Mouse (Mus musculus) kidney, postnatal 14 days (tissue): ENCODE data around the gene Wnk3.
"Not testable (repeated sequence)": the region's sequence is repeated elsewhere in the genome, so short reads cannot be mapped to it uniquely, and the experiment has no call there.

Experiments
- DNase-seq: peaks from one replicate; pipeline ENCODE4 v3.0.0; 2022; ENCODE audit warnings: mixed read lengths

Wnk3 gene

DNA sequence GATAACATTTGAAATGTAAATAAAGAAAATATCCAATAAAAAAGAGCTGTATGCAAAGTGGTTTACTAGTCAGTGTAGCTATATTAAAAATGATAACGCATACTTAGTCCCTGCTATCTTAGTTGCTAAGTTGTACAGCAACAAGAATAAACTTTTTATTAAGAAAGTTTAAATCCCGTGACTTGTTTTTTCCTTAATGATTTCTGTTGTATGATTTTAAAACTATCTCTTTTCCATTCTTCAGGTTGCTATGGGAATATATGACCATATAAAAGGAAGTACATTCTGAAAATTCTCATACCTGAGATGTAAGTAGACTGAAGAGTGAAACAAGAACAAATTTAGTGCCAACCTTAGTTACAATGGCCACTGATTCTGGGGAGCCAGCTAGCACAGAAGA is at the start of gene Wnk3:
Wnk3 (plus strand) TSS at position 301 of the 400 bp plus-strand sequence.
- no peak for DNase-seq

DNA sequence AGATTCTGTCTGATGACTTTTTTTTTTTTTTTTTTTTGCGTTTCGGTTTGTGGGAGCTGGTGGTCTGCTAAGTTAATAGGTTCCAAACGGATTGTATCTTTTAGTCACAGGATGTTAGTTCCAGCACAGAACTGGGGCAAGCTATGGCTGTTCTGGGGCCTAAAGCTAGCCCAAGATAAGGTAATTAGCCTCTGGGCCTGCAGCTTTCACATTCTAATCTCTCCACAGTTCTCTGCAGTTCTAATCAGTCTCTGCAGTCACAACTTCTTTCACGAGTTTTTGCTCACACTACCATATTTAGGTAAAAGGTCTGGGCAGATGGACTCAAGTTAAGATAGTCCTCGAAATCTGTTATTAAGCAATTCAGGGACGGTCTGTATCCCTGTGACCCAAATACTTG is 39.5 kb upstream of the Wnk3 start:
- no peak for DNase-seq

DNA sequence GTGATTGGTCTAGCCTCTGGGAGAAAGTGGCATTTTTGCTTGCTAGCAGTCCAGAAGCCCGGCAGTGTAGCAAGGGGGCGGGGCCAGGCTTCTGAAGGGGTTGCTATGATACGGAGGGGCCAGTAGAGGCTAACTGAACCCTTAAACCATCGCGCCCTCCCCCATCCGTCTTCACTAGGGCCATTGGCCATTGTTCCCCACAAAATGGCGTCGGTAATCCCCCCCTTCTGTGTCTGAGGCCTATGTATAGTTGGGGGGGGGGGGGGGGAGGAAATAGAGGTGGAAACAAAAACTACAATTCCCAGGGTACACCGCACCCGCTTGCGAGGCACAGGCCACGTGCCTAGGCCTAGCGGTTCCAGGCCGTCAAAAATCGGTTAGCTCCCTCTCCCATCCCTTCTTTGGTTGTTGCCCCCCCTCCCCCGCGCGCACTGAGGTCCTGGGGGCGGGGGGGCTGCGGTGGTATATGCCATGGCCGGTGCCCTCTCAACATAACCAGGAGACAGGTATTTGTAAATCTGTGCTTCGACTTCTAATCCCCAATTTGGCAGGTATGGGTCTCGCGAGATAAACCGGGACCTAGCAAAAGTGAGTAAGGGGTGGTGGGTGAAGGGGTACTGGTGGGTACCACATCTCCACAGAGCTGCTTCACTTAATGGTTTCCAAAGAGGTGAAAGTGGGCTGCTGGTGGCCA is 29.3 kb upstream of the Wnk3 start:
- peak; percentile 44 for DNase-seq

GRCm38 (mm10) chrX:151169261-151169961 is 28.5 kb upstream of the Wnk3 start:
- DNase-seq = peak; percentile 73

- not testable (repeated sequence) for DNase-seq
Observed at GRCm38 (mm10) chrX:151173134-151173533, 24.7 kb upstream of the Wnk3 start.

DNA sequence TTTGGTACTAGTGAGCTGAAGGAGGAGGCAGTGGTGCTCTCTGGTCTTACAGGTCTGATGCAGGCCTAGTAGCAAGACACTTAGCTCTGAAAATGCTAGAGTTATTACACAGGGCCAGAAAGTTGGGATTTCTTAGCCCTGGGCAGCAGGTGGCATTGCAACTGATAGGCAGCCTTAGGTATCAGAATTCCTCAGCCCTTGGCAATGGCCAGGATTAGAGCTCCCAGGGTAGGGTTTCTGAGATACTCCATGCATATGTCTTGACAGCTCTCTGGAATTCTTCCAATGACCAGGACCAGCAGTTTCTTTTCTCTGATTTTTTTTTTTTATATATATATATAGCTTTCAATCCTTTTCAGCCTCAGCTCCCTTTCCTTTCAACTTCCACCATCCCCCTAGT is 100.5 kb downstream of the Wnk3 start:
- DNase-seq = no peak

DNA sequence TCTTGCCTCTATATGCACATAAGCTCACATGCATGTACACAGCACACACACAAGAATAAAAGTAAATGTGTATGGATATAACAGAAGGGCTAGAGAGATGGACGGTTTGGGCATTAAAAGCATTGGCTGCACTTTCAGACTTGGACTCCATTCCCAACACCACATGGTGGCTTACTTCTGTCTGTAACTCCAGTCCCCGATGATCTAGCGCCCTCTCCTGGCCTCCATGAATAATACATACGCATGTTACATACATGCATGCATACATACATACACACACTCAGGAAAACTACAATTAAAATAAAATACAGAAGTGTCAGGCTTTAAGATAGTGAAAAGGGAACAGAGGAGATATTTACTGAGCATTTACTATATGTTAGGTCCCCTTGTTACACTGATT is 115.9 kb downstream of the Wnk3 start:
- no peak for DNase-seq

DNA sequence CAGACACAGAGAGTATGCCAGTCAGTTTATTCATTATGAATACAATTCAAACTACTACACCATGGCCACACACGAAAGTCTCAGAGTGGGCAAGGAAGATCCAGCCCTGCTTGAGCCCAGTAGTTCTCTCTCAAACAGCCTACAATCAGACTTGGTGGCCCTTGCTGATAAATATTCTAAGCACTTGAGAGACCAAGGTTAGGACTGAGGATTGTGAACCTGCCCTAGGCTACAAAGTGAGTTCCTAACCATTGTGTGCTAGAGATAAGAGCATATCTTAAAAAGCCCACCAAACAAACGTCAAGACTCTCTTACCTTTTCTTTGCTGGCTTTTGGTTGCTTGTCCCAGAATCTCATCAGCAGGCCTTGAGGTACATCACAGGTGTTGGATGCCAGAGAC is 135.7 kb downstream of the Wnk3 start:
- DNase-seq = no peak

DNA sequence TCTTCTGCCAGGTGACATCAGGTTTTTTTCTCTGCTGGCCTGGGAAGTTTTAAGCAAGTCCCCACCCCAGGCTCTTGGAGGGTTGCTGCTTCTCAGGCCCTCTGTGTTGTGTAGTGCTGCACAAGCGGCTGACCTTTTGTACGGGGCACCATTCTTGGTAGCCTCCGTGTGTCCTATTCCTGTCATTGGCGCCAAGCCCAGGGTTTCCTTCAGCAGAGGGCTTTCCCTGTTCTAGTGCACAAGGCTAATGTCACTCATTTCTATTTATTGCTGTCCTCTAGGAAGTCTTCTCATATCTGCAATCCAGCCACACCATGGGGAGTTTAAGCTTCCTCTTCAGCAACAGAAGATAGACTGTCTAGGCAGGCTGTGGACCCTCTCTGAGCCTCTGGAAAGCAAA is 139.9 kb downstream of the Wnk3 start:
- peak; percentile 43 for DNase-seq

DNA sequence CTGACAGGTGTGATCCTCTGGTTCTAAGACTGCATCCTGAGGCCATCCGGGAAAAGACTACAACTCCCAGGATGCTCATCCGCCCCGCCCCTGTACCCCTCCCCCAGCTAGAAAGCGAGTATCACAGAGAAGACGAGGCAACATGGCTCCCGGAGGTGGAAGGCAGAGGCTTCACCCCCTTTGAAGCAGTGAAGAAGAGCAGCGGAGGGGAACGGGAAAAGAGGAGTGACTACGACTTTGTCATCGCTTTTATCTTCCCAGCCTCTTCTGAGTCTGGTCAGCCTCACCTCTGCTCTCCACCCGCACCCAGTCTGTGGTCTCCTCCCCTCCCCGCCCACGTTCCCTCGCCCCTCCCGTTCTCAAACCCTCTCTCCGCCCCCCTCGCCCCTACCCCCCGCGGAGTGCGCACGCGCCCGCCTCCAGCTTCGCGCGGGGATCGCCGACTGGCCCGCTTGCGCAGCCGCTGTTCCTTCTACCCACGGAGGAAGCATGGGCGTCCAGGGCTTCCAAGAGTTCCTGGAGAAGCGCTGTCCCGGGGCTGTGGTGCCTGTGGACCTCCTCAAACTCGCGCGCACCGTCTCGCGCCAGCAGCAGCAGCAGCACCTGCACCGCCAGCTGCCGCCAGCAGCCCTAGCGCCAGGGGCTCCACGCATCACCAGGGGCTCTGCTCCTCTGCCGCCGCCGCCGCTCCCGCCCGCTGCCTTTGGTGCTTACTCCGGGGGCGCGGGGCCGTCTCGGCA is 146.1 kb downstream of the Wnk3 start, which contains the start of gene Fam120c:
Fam120c (plus strand) TSS at position 415 of the 740 bp plus-strand sequence.
- peak; percentile 89 for DNase-seq

GRCm38 (mm10) chrX:151344501-151344984 is 146.7 kb downstream of the Wnk3 start:
- peak; percentile 44 for DNase-seq

GRCm38 (mm10) chrX:151345333-151346125 is 147.7 kb downstream of the Wnk3 start:
- no peak for DNase-seq

DNA sequence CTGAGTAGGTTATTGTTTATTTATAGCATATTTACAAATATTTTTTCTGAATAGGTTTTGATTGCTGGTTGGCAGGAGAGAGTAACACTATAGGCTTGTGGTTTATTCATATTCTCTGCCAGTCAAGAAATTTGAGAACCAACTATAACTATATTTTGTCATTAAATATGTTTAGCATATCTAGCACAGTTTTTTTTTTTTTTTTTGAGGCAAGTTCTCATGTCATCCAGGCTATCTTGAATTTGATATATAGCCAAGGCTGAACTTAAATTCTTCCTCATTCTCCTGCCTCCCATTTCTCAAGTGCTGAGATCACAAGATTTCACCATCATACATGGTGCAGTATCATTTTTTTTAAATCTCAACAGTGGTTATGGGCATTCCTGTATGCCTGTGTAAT is 149.4 kb downstream of the Wnk3 start:
- no peak for DNase-seq

DNA sequence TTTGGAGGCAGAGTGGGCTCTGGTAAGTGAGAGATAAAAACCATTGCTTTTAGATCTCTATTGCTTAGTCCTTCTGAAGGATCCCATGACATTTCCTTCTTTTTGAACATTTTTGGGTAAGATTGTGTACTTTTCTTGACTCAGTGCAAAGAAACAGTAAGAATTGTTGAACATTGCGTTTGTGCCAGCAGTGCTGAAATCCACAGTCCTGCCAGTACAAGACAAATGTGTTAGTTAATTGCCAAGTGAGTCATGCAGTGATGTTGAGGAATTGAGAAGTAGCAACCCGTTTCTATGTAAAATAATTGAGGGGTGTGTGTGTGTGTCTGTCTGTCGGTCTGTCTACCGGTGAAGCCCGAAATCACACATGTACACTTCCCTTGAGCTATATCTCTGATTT is 151.4 kb downstream of the Wnk3 start:
- no peak for DNase-seq
